Mouse (Mus musculus): Measurements from ENCODE around the gene Rpusd2.

The Rpusd2 gene

DNA sequence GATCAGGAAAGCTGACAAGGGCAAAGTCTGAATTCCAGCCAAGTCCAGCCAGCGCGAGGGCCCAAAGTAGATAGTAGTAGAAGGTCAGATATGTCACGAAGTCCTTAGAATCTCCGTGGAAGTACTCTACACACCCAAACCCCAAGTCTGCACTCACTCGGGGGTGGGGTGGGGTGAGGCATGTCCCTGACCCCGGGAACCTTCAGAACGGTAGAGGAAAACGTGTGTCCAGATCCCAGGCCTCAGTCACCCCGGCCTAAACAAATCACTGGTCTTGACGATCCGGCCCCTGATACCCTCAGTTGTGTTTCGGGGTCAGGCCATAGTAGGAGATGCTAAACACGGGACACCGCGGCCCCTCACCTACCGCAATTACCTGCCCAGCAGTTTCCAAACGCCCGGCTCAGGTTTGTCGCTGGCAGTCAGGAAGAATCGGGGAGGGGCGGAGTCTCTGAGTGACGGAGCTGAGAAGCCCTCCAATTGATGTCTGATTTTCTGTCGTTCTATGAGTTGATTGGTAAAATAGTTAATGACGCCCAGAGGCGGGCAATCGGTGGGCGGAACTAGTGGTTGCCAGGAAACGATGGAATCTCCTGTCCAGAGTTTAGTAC lies 5.5 kb upstream of the Rpusd2 start, which contains the start of gene Ccdc32:
Ccdc32 (minus strand) TSS at position 453 of the 611 bp plus-strand sequence.
- DNase-seq (ENCODE audit: low read depth in 2 of 2, low spot score in 2 of 2) = peak; percentile 82 to 94

DNA sequence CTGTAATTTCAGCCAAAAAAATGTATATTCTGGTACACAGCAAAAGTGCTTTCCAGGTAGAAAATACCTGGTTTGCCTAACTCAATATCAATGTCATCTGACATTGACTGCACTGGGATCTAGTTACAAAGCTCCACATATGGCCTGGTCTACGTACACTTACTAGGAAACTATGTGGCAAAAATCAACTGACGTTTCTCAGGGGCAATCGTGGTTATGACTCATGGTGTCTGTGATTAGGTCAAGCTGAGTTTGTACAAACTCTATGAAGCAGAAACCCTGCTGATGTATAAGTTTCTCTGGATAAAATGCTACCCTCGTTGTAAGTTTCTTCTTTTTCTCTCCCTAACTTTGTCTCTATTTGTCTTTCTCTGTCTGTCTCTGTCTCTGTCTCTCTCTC lies 2.4 kb upstream of the Rpusd2 start:
- no peak for DNase-seq (ENCODE audit: low read depth in 2 of 2, low spot score in 2 of 2)

DNA sequence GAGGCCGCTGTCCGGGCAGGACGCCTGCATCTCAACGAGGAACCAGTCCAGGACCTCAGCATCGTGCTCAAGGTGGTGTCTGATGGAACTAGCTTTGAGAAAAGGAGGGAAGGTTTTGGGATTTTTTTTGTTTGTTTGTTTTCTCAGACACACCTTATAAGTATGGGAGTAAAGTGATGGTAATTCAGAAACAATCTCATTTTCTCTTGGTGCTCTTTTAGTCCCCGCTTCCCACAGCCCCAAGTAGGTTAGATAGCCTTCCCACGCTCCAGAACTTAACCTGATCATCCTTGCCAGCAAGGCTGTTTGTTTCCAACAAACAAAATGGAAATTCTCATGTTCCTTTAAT lies 781 bp downstream of the Rpusd2 start:
- no peak for DNase-seq (ENCODE audit: low read depth in 2 of 2, low spot score in 2 of 2)

DNA sequence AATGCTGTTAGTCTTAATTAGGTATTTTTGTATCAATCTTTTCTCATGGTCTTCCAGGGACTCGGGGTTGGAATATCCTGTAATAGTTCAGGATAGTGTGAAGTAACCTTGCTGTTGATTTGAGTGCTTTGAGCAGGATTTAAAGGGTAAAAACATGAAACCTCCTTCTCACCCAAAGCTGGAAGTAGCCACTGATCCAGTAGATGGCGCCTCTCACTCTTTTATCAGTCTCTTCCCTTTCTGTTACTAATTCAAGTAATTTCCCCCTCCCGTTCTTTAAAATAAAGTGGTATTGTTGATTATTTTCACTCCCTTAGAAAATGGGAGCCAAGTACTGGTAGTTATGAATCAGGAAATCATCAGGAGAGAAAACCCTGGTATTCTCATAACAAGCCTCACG lies 6.3 kb downstream of the Rpusd2 start:
- peak in 1 of 2 experiments; percentile 34 for DNase-seq (ENCODE audit: low read depth in 2 of 2, low spot score in 2 of 2)

- no peak for DNase-seq (ENCODE audit: low read depth in 2 of 2, low spot score in 2 of 2)
Measured at GRCm38 (mm10) chr2:119045163-119045562, 10.6 kb downstream of the Rpusd2 start.

DNA sequence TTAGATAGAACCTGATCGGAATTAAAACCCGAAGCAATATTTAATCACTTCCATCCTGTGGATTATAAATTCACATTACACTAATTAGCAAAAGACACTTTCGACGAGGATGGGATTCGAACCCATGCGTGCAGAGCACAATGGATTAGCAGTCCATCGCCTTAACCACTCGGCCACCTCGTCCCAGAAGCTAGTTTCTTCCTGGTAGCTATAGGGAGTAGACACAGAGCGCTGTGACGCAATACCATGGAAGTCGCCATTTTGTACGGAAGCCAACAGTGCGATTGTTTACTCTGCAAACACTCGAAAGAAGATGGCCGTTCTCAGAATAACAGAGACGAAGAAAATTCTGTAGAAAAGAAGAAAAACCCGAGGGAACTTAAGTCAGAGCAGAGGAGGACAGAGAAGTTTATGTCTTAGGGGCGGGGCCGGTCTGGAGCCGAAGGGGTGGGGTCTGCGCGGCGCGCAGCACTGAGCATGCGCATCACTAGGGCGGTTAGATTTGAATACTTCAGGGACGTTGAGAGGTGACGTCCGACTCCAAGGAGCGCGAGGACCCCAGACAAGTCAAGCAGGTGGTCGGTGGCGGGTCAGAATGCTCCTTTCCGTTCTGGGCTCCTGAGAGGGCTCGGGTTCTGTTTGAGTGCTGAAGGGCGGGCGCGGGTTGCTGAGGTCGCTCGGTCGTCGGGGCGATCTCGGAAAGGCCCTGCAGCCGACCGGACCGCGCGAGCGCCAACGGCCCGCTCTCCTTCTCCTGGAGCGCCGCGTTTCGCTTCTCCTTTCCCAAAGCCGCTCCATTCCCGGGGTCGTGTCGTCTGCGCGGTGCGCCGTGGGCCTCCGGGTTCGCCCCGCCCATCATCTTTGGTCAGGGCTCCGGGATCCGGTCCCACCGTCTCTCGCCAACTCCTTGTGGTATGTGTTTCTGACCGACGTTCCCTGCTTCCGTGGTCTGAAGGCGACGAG lies 12.3 kb downstream of the Rpusd2 start, which contains the start of gene Knl1:
Knl1 (plus strand) TSS at position 471 of the 963 bp plus-strand sequence.
- peak; percentile 99 for DNase-seq (ENCODE audit: low read depth in 2 of 2, low spot score in 2 of 2)

DNA sequence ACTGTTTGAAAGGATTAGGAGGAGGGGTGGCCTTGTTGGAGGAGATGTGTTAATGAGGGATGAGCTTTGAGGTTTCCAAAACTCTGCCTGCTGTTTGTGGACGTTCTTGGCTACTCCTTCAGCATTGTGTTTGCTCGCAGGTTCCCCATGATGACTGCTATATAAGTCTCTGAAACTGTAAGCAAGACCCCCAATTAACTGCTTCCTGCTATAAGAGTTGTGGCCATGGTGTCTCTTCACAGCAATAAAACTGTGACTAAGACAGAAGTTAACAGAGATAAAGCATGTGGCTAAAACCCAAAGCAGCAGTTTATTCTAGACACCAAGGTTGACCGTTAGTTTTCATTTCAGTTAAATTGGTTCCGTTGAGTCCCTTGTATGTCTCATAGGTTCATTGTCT lies 13.3 kb downstream of the Rpusd2 start:
- DNase-seq (ENCODE audit: low read depth in 2 of 2, low spot score in 2 of 2) = no peak

- DNase-seq (ENCODE audit: low read depth in 2 of 2, low spot score in 2 of 2) = no peak
Measured at GRCm38 (mm10) chr2:119050132-119050650, 15.6 kb downstream of the Rpusd2 start.

DNA sequence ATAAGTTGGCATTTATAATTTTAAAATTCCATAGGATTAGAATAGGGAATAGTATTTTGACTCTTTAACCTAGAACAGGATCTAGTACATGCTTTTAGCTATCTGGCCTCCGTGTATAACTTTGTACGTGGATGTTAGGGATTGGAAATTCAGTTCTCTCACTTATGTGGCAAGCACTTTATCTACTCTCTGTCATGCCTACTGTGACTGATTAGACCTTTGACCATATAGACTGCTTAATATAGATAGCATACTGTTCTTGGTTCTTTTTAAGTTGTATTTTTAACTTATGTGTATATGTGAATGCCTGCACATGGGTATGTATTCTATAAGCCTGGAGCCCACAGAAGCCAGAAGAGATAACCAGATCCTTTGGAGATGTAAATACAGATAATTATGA lies 25.5 kb downstream of the Rpusd2 start:
- no peak for DNase-seq (ENCODE audit: low read depth in 2 of 2, low spot score in 2 of 2)

DNA sequence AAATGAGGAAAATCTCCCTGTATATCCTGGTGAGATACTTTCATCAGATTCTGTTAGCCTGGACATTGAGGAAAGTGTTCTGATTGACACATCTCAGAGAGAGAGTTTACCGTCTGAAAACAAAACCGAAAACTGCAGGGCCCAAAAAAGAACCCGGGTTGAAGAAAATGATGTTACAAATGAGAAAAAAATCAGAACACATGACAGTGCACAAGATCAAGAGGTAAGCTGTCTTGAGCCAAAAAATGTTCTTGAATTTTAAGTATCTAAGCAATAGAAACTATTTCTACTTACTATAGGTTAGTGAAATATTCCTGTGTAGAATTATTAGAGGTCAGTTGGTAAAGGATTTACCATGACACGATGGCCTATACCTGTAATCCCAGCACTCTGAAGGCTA lies 37.8 kb downstream of the Rpusd2 start:
- DNase-seq (ENCODE audit: low read depth in 2 of 2, low spot score in 2 of 2) = no peak

GRCm38 (mm10) chr2:119086156-119086555 lies 51.6 kb downstream of the Rpusd2 start:
- DNase-seq (ENCODE audit: low read depth in 2 of 2, low spot score in 2 of 2) = no peak

Data from CD8-positive naive resting alpha-beta T cell, adult 2 months (primary cell).